Mouse (Mus musculus) CD8-positive naive resting alpha-beta T cell, adult 2 months (primary cell): ENCODE measurements around the gene Cd164.

Experiments used
- DNase-seq, 2 experiments: peaks; one replicate each; pipeline ENCODE4 v3.0.0; 2022; ENCODE audit warnings: low read depth in 2 of 2, low spot score in 2 of 2

Gene Cd164

GRCm38 (mm10) chr10:41491111-41491510 is 28.1 kb upstream of the Cd164 start:
- DNase-seq = no peak

GRCm38 (mm10) chr10:41500941-41501340 is 18.3 kb upstream of the Cd164 start:
- no peak for DNase-seq

GRCm38 (mm10) chr10:41504996-41505395 is 14.2 kb upstream of the Cd164 start:
- no peak for DNase-seq

- DNase-seq = peak; percentile 43 to 62
Observed at GRCm38 (mm10) chr10:41505446-41505845, 13.8 kb upstream of the Cd164 start.

GRCm38 (mm10) chr10:41509160-41509559 is 10.1 kb upstream of the Cd164 start:
- no peak for DNase-seq

GRCm38 (mm10) chr10:41514301-41514700 is 4.9 kb upstream of the Cd164 start:
- DNase-seq = no peak

GRCm38 (mm10) chr10:41514921-41515320 is 4.3 kb upstream of the Cd164 start:
- no peak for DNase-seq

- peak; percentile 75 to 79 for DNase-seq
Observed at GRCm38 (mm10) chr10:41518508-41518980, 670 bp upstream of the Cd164 start.

- peak; percentile 55 to 58 for DNase-seq
Observed at GRCm38 (mm10) chr10:41519640-41520409, 611 bp downstream of the Cd164 start.

- no peak for DNase-seq
Observed at GRCm38 (mm10) chr10:41520410-41520673, 1.1 kb downstream of the Cd164 start.

- DNase-seq = no peak
Observed at GRCm38 (mm10) chr10:41523386-41523785, 4.2 kb downstream of the Cd164 start.

GRCm38 (mm10) chr10:41525696-41526095 is 6.5 kb downstream of the Cd164 start:
- DNase-seq = no peak

GRCm38 (mm10) chr10:41529972-41530371 is 10.8 kb downstream of the Cd164 start:
- peak in 1 of 2 experiments; percentile 33 for DNase-seq

GRCm38 (mm10) chr10:41535991-41536390 is 16.8 kb downstream of the Cd164 start:
- DNase-seq = no peak

- no peak for DNase-seq
Observed at GRCm38 (mm10) chr10:41536714-41537113, 17.5 kb downstream of the Cd164 start.

GRCm38 (mm10) chr10:41537226-41537982 is 18.2 kb downstream of the Cd164 start:
- no peak for DNase-seq

GRCm38 (mm10) chr10:41537983-41538330 is 18.7 kb downstream of the Cd164 start:
- DNase-seq = no peak

- no peak for DNase-seq
Observed at GRCm38 (mm10) chr10:41538986-41539385, 19.8 kb downstream of the Cd164 start.

GRCm38 (mm10) chr10:41542057-41542456 is 22.8 kb downstream of the Cd164 start:
- DNase-seq = no peak

GRCm38 (mm10) chr10:41543439-41543838 is 24.2 kb downstream of the Cd164 start:
- DNase-seq = no peak

GRCm38 (mm10) chr10:41543844-41544243 is 24.6 kb downstream of the Cd164 start:
- DNase-seq = no peak

GRCm38 (mm10) chr10:41544481-41545190 is 25.4 kb downstream of the Cd164 start:
- DNase-seq = no peak
